Comparison of ENCODE assay signal across 26 mouse cellular contexts in the genomic region with DNA sequence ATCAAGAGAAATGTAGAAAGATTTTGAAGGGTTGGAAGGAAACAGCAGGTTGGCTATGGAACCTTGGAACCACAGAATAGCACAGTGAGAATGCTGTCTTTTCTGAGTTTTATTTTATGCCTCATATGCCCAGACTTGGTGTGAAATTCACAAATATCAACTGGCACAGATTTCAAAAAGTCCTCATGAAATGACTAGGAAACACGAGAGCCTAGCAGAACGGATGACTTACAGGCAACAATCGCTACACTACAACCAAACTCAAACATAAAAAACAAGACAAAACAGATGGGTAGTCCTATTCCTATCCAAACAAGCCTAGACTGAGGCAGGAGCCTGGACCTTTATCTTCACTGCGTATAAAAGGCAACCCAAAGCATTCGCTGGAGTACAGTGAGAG.
DNase-seq lines count a peak whose midpoint lies in the region; ATAC-seq and TF ChIP-seq lines count a peak whose summit lies in the region.
"Had no signal": no experiment of that assay in that cellular context is flagged by ENCODE, and none has a peak within 500 bp of the region (broad histone marks: within the 10 kb centered on the region; RNA-seq: fewer than 3 reads in every experiment).

No protein-coding gene starts in this region.

- peaks cover 8% of the 10 kb centered on the region; the same call in 1 of the 2 replicates for H3K4me1 ChIP-seq in forebrain, postnatal 0 days (ENCODE audit: insufficient read depth)
- peaks cover 9% of the 10 kb centered on the region for H3K4me1 ChIP-seq in forebrain, embryonic 12.5 days
- H3K4me1 ChIP-seq: heart, embryonic 15.5 days had no signal

- no peak overlapping the region for H3K9ac ChIP-seq in forebrain, postnatal 0 days
- no peak overlapping the region for H3K9ac ChIP-seq in forebrain, embryonic 12.5 days
- H3K9ac ChIP-seq: heart, embryonic 12.5 days; heart, embryonic 15.5 days; hindbrain, embryonic 14.5 days had no signal

- 76% methylated on average over 5 of the region's 5 CpGs for WGBS in forebrain, postnatal 0 days
- WGBS in forebrain, embryonic 12.5 days, result 91% methylated on average over 5 of the region's 5 CpGs

- DNase-seq in forebrain, postnatal 0 days, result peak; percentile 32
- DNase-seq in layer of hippocampus, adult 2 months (ENCODE audit: low spot score in 2 of 2), result peak in 1 of 2 experiments; percentile 54
- no peak for DNase-seq in layer of hippocampus, adult 9-10 months (ENCODE audit: low spot score)
- peak; percentile 70 for DNase-seq in brain, adult 2 months (ENCODE audit: low read depth, low spot score)
- DNase-seq in cerebellum, postnatal 36 days, result no peak
- DNase-seq: adrenal gland, postnatal 10 days; adrenal gland, postnatal 36 days; cerebellum, adult 11 months; cerebellum, adult 2 months; cerebellum, adult 9-11 months; cerebellum, postnatal 25 days; gastrocnemius, adult 2 months; gastrocnemius, postnatal 14 days; heart, adult 18-20 months; heart, postnatal 10 days; heart, postnatal 36 days had no signal

- peak; percentile 58 for ATAC-seq in forebrain, postnatal 0 days
- ATAC-seq in forebrain, embryonic 12.5 days (ENCODE audit: low FRiP score), result no peak
- ATAC-seq: forebrain, embryonic 14.5 days; hindbrain, postnatal 0 days; inflammation-experienced regulatory T-cells, adult 6 months; intestine, embryonic 16.5 days; Patski had no signal

- no peak overlapping the region for H3K4me3 ChIP-seq in forebrain, postnatal 0 days (ENCODE audit: low read depth, low read length)
- no peak overlapping the region for H3K4me3 ChIP-seq in forebrain, embryonic 12.5 days (replicated peaks)
- no peak overlapping the region for H3K4me3 ChIP-seq in layer of hippocampus, adult 2 months
- H3K4me3 ChIP-seq: forebrain, embryonic 10.5 days; gastrocnemius, adult 2 months; heart, embryonic 12.5 days; heart, embryonic 15.5 days had no signal

- H3K36me3 ChIP-seq in forebrain, postnatal 0 days (ENCODE audit: insufficient read depth), result peaks cover 6% of the 10 kb centered on the region; the same call in 1 of the 2 replicates
- H3K36me3 ChIP-seq in forebrain, embryonic 12.5 days (replicated peaks), result no peaks in the 10 kb centered on the region
- H3K36me3 ChIP-seq: forebrain, embryonic 10.5 days; heart, embryonic 12.5 days; heart, embryonic 15.5 days had no signal

- no peak for TF ChIP-seq CTCF in forebrain, postnatal 0 days (IDR thresholded peaks at IDR 0.05; ENCODE audit: low read depth)
- no peak for TF ChIP-seq CTCF in layer of hippocampus, adult 2 months (conservative IDR thresholded peaks at IDR 0.05)

- no peaks in the 10 kb centered on the region for H3K27me3 ChIP-seq in forebrain, postnatal 0 days (ENCODE audit: insufficient read depth, low read length)
- no peaks in the 10 kb centered on the region for H3K27me3 ChIP-seq in forebrain, embryonic 12.5 days
- H3K27me3 ChIP-seq: heart, embryonic 12.5 days; heart, embryonic 15.5 days had no signal

- no peaks in the 10 kb centered on the region for H3K9me3 ChIP-seq in forebrain, postnatal 0 days (ENCODE audit: low read length)
- no peaks in the 10 kb centered on the region for H3K9me3 ChIP-seq in forebrain, embryonic 12.5 days
- H3K9me3 ChIP-seq: forebrain, embryonic 10.5 days; heart, embryonic 12.5 days; heart, embryonic 15.5 days had no signal

- no peak overlapping the region for H3K27ac ChIP-seq in forebrain, postnatal 0 days (ENCODE audit: low read depth, low read length)
- no peak overlapping the region for H3K27ac ChIP-seq in forebrain, embryonic 12.5 days
- peak overlapping the region; percentile 75 for H3K27ac ChIP-seq in layer of hippocampus, adult 2 months
- H3K27ac ChIP-seq: forebrain, embryonic 10.5 days; gastrocnemius, adult 2 months; heart, embryonic 15.5 days; hindbrain, embryonic 14.5 days; hindbrain, postnatal 0 days had no signal

- H3K4me2 ChIP-seq in forebrain, postnatal 0 days (ENCODE audit: low read depth), result no peak overlapping the region
- H3K4me2 ChIP-seq in forebrain, embryonic 12.5 days, result no peak overlapping the region
- H3K4me2 ChIP-seq: heart, embryonic 12.5 days; heart, embryonic 15.5 days; hindbrain, embryonic 14.5 days had no signal

Comparison
In these comparisons a context has a peak if more than half of its experiments do, and no peak if none do; other contexts are left out.
1. DNase-seq: peak in forebrain, postnatal 0 days (single experiment) and brain, adult 2 months (single experiment); none in layer of hippocampus, adult 9-10 months (single experiment) and cerebellum, postnatal 36 days (0 of 2).